Mouse (Mus musculus): ENCODE measurements around the gene Clca3a2. TPM values are rescaled to one million over a fixed set of nuclear protein-coding genes. Genes with fewer than 3 reads are reported as not detected.
"Not testable (repeated sequence)": the region's sequence is repeated elsewhere in the genome, so short reads cannot be mapped to it uniquely, and the experiment has no call there.

The Clca3a2 gene
- total RNA-seq (2021) = under 1 TPM in 1 of 2 experiments, not detected in 1; 0.16 TPM
- 0.29 and 0.85 TPM in 2 replicates for polyA plus RNA-seq (2012; rRNA removed)
- long read RNA-seq = 0 reads

DNA sequence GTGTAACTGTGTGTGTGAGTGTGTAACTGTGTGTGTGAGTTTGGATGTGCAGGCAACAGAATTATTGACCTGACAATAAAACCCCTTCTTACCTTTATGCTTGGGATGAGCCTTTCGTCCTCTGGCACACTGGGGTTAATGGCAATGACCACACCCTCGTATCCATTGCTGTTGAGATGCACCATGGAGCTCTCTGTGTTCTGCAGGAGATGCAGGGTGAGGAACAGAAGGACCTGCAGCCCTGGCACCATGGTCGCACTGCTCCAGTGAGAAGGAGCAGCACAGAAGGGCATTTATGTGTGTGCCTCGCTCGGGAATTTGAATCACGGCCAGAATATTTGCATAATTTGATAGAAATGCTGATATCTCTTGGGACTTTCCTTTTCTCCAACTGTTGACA, at the start of gene Clca3a2:
TSS of gene Clca3a2 (minus strand) at position 276 of the 400 bp plus-strand sequence.
- not testable (repeated sequence) for H3K9ac ChIP-seq (ENCODE audit: low read depth, low read length); H3K79me2 ChIP-seq (replicated peaks; ENCODE audit: control insufficient read depth, insufficient read depth, low read length); H3K4me3 ChIP-seq; H3K4me1 ChIP-seq (ENCODE audit: control insufficient read depth, insufficient read depth, low read length); DNase-seq; H3K27ac ChIP-seq; H3K27me3 ChIP-seq (ENCODE audit: control insufficient read depth, insufficient read depth, low read length); H3K36me3 ChIP-seq (ENCODE audit: control insufficient read depth, insufficient read depth, low read length)
- WGBS = 61% methylated on average over 6 of the region's 6 CpGs
- intact Hi-C loops (cut with DNase I) = loop anchor here (10.0 kb wide), 1 partner anchor 64 kb away; no protein-coding TSS in a partner anchor

DNA sequence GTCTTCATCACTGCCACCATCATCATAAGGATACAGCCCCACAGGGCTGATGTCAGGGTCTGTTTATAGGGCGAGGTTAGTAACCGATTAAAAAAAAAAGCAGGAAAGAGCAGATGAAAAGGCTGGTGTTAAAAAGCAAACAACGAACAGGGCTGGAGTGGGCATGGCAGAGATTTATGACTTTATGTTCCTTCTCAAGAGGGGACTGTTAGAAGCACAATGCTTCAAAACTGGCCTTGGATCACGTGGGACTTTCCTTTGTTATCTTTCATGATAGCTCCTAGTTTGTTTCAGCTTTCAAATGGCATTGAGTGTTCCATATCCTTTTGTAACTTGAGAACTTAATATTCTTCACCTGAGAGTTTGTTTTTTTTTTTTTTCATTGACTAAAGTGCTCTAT, 30.3 kb upstream of the Clca3a2 start:
- no peaks in the 10 kb centered on the region for H3K79me2 ChIP-seq (replicated peaks; ENCODE audit: control insufficient read depth, insufficient read depth, low read length)
- H3K36me3 ChIP-seq (ENCODE audit: control insufficient read depth, insufficient read depth, low read length) = no peaks in the 10 kb centered on the region
- no peak overlapping the region for H3K4me3 ChIP-seq
- H3K9ac ChIP-seq (ENCODE audit: low read depth, low read length) = no peak overlapping the region
- TF ChIP-seq CTCF (IDR thresholded peaks at IDR 0.05) = no peak
- TF ChIP-seq EP300 (IDR thresholded peaks at IDR 0.05; ENCODE audit: insufficient read depth, low read depth, low read length) = no peak
- no peak for TF ChIP-seq POLR2A (IDR thresholded peaks at IDR 0.05; ENCODE audit: insufficient read depth, low read depth, low read length)
- no peak for DNase-seq
- intact Hi-C loops (cut with DNase I) = no loop called here
- H3K27ac ChIP-seq = no peak overlapping the region
- H3K4me1 ChIP-seq (ENCODE audit: control insufficient read depth, insufficient read depth, low read length) = no peaks in the 10 kb centered on the region
- WGBS = 51% methylated on average over 4 of the region's 4 CpGs
- H3K27me3 ChIP-seq (ENCODE audit: control insufficient read depth, insufficient read depth, low read length) = no peaks in the 10 kb centered on the region

DNA sequence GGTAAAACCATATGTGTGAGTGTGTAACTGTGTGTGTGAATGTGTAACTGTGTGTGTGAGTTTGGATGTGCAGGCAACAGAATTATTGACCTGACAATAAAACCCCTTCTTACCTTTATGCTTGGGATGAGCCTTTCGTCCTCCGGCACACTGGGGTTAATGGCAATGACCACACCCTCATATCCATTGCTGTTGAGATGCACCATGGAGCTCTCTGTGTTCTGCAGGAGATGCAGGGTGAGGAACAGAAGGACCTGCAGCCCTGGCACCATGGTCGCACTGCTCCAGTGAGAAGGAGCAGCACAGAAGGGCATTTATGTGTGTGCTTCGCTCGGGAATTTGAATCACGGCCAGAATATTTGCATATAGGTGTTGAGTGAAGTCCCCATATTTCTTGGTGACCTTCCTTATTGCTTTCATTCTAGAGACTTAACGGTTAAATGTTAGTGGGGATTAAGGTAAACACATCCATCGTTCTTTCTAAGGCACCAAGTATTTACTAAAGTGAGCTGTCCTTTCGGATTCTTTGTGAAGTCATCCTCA, 29.8 kb upstream of the Clca3a2 start, which contains the start of gene Clca3b:
TSS of gene Clca3b (minus strand) at position 344 of the 543 bp plus-strand sequence.
- DNase-seq; H3K9ac ChIP-seq (ENCODE audit: low read depth, low read length); H3K27me3 ChIP-seq (ENCODE audit: control insufficient read depth, insufficient read depth, low read length); H3K4me3 ChIP-seq; H3K4me1 ChIP-seq (ENCODE audit: control insufficient read depth, insufficient read depth, low read length); intact Hi-C loops (cut with DNase I); H3K36me3 ChIP-seq (ENCODE audit: control insufficient read depth, insufficient read depth, low read length); H3K27ac ChIP-seq; H3K79me2 ChIP-seq (replicated peaks; ENCODE audit: control insufficient read depth, insufficient read depth, low read length): not testable (repeated sequence)
- WGBS = 84% methylated on average over 9 of the region's 9 CpGs

DNA sequence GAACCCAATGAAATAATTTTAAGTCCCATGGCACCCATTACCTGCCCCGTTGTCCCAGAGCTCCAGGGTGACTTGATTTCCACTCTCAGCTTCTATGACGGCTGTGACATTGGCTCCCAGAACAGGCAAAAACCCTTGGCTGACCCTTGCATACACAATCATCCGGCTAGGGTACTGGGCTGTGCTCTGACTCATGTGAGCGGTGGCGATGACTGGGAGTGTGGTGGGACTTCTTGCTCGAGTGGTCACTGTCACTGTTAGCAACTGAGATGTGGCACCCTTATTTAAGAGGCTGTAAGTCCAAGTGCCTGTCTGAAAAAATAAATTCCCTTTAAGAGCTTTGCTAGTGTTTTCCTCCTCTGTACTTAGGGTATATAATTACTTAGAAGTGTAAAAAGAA, 8.0 kb upstream of the Clca3a2 start:
- H3K27me3 ChIP-seq (ENCODE audit: control insufficient read depth, insufficient read depth, low read length) = no peaks in the 10 kb centered on the region
- no peak overlapping the region for H3K27ac ChIP-seq
- H3K4me1 ChIP-seq (ENCODE audit: control insufficient read depth, insufficient read depth, low read length) = no peaks in the 10 kb centered on the region; the same call in 1 of the 2 replicates
- H3K4me3 ChIP-seq = no peak overlapping the region
- 57% methylated on average over 6 of the region's 6 CpGs for WGBS
- no peaks in the 10 kb centered on the region for H3K36me3 ChIP-seq (ENCODE audit: control insufficient read depth, insufficient read depth, low read length)
- TF ChIP-seq CTCF (IDR thresholded peaks at IDR 0.05) = no peak
- no peak for TF ChIP-seq POLR2A (IDR thresholded peaks at IDR 0.05; ENCODE audit: insufficient read depth, low read depth, low read length)
- no peak for TF ChIP-seq EP300 (IDR thresholded peaks at IDR 0.05; ENCODE audit: insufficient read depth, low read depth, low read length)
- intact Hi-C loops (cut with DNase I) = loop anchor here (10.0 kb wide), 2 partner anchors 198 to 308 kb away; no protein-coding TSS in a partner anchor
- no peaks in the 10 kb centered on the region for H3K79me2 ChIP-seq (replicated peaks; ENCODE audit: control insufficient read depth, insufficient read depth, low read length)
- H3K9ac ChIP-seq (ENCODE audit: low read depth, low read length) = no peak overlapping the region
- no peak for DNase-seq

DNA sequence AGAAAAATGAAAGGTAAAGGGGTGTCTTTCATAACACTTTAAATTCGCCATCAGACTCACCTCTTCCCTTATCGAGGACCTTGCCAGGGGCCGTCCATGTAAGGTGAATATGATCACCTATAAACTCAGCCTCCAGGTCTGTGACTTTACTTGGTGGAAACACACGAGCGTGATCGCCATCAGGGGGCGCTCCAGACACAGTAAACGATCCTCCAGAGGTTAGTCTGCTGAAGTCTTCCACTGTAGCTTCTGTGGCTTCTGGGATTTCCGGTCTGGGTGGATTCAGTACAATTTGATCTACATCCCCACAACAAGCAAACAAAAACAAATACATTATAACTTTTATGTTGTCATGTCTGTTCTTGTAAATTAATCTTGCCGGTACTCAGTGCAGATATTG, 5.9 kb upstream of the Clca3a2 start:
- H3K27me3 ChIP-seq (ENCODE audit: control insufficient read depth, insufficient read depth, low read length) = no peaks in the 10 kb centered on the region
- intact Hi-C loops (cut with DNase I) = loop anchor here (10.0 kb wide), 2 partner anchors 200 to 310 kb away; no protein-coding TSS in a partner anchor
- no peak overlapping the region for H3K9ac ChIP-seq (ENCODE audit: low read depth, low read length)
- TF ChIP-seq POLR2A (IDR thresholded peaks at IDR 0.05; ENCODE audit: insufficient read depth, low read depth, low read length) (no peak), CTCF (IDR thresholded peaks at IDR 0.05) (peak; percentile 83), EP300 (IDR thresholded peaks at IDR 0.05; ENCODE audit: insufficient read depth, low read depth, low read length) (0 out of 2 replicates have a peak, but pooled peaks have one; percentile 23)
- DNase-seq = peak; percentile 66 to 84
- 11% methylated on average over 10 of the region's 10 CpGs for WGBS
- no peak overlapping the region for H3K27ac ChIP-seq
- H3K36me3 ChIP-seq (ENCODE audit: control insufficient read depth, insufficient read depth, low read length) = no peaks in the 10 kb centered on the region
- no peaks in the 10 kb centered on the region for H3K79me2 ChIP-seq (replicated peaks; ENCODE audit: control insufficient read depth, insufficient read depth, low read length)
- H3K4me1 ChIP-seq (ENCODE audit: control insufficient read depth, insufficient read depth, low read length) = no peaks in the 10 kb centered on the region; the same call in 1 of the 2 replicates
- no peak overlapping the region for H3K4me3 ChIP-seq

DNA sequence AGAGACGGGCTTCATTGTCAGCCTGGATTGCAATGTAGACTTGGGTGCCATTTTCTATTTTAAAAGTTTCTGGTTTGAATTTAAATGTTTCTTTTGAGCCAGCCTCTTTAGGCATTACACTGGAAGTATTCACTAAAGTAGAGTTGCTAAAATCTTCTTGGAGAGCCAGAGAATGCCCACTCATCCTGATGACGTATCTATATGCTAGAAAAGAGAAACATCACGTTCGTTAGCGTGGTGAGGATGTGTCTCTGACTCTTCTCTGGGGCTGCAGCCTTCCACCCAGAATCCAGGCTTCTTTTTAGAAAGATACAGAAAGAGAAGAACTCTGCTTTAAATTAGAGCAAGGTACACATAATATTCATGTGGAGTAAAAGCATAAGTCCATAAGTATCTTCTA, 4.0 kb upstream of the Clca3a2 start:
- no peaks in the 10 kb centered on the region for H3K36me3 ChIP-seq (ENCODE audit: control insufficient read depth, insufficient read depth, low read length)
- H3K27ac ChIP-seq = no peak overlapping the region
- H3K4me3 ChIP-seq = no peak overlapping the region
- no peak for DNase-seq
- TF ChIP-seq CTCF (IDR thresholded peaks at IDR 0.05) (no peak), POLR2A (IDR thresholded peaks at IDR 0.05; ENCODE audit: insufficient read depth, low read depth, low read length) (no peak), EP300 (IDR thresholded peaks at IDR 0.05; ENCODE audit: insufficient read depth, low read depth, low read length) (no peak)
- intact Hi-C loops (cut with DNase I) = loop anchor here (10.0 kb wide), 2 partner anchors 201 to 311 kb away; no protein-coding TSS in a partner anchor
- 81% methylated on average over 5 of the region's 5 CpGs for WGBS
- H3K27me3 ChIP-seq (ENCODE audit: control insufficient read depth, insufficient read depth, low read length) = no peaks in the 10 kb centered on the region
- H3K9ac ChIP-seq (ENCODE audit: low read depth, low read length) = no peak overlapping the region
- no peaks in the 10 kb centered on the region for H3K79me2 ChIP-seq (replicated peaks; ENCODE audit: control insufficient read depth, insufficient read depth, low read length)
- H3K4me1 ChIP-seq (ENCODE audit: control insufficient read depth, insufficient read depth, low read length) = peaks cover 1% of the 10 kb centered on the region
